Mouse (Mus musculus): ENCODE measurements at regions not wholly inside any gene's neighbourhood (a gene's known extent, or its start where the extent isn't known, plus 50 kb on each side); places are given as distances from the start of the nearest gene placed in this dataset.

GRCm38 (mm10) chr2:75137983-75138745 is 312.6 kb downstream of the Mtx2 start:
- no peaks in the 10 kb centered on the region for H3K9me3 ChIP-seq (ENCODE audit: control insufficient read depth, low read length)
- no peak overlapping the region for H3K4me3 ChIP-seq (replicated peaks)
- TF ChIP-seq GATA1 (IDR thresholded peaks at IDR 0.05; ENCODE audit: low read length) (no peak), TAL1 (IDR thresholded peaks at IDR 0.05; ENCODE audit: low read length) (no peak)
- H3K36me3 ChIP-seq (ENCODE audit: control insufficient read depth), result no peaks in the 10 kb centered on the region
- H3K4me1 ChIP-seq (ENCODE audit: control insufficient read depth), result no peaks in the 10 kb centered on the region
- H3K27me3 ChIP-seq (ENCODE audit: control insufficient read depth), result peaks cover 43% of the 10 kb centered on the region

- H3K4me1 ChIP-seq (ENCODE audit: control insufficient read depth), result no peaks in the 10 kb centered on the region
- H3K4me3 ChIP-seq (replicated peaks), result no peak overlapping the region
- no peaks in the 10 kb centered on the region for H3K36me3 ChIP-seq (ENCODE audit: control insufficient read depth)
- H3K27me3 ChIP-seq (ENCODE audit: control insufficient read depth), result peaks cover 43% of the 10 kb centered on the region
- TF ChIP-seq GATA1 (IDR thresholded peaks at IDR 0.05; ENCODE audit: low read length) (no peak), TAL1 (IDR thresholded peaks at IDR 0.05; ENCODE audit: low read length) (no peak)
- no peaks in the 10 kb centered on the region for H3K9me3 ChIP-seq (ENCODE audit: control insufficient read depth, low read length)
Observed at GRCm38 (mm10) chr2:75138746-75139060, 313.1 kb downstream of the Mtx2 start.

GRCm38 (mm10) chr2:75139544-75139943 is 313.9 kb downstream of the Mtx2 start:
- Histone ChIP-seq H3K36me3 (ENCODE audit: control insufficient read depth) (no peaks in the 10 kb centered on the region), H3K4me1 (ENCODE audit: control insufficient read depth) (no peaks in the 10 kb centered on the region), H3K9me3 (ENCODE audit: control insufficient read depth, low read length) (no peaks in the 10 kb centered on the region), H3K4me3 (replicated peaks) (no peak overlapping the region), H3K27me3 (ENCODE audit: control insufficient read depth) (peaks cover 43% of the 10 kb centered on the region)
- TF ChIP-seq TAL1 (IDR thresholded peaks at IDR 0.05; ENCODE audit: low read length), result no peak
- TF ChIP-seq GATA1 (IDR thresholded peaks at IDR 0.05; ENCODE audit: low read length), result no peak

- H3K9me3 ChIP-seq (ENCODE audit: control insufficient read depth, low read length), result no peaks in the 10 kb centered on the region
- H3K36me3 ChIP-seq (ENCODE audit: control insufficient read depth), result no peaks in the 10 kb centered on the region
- H3K4me3 ChIP-seq (replicated peaks), result no peak overlapping the region
- no peaks in the 10 kb centered on the region for H3K4me1 ChIP-seq (ENCODE audit: control insufficient read depth)
- peaks cover 25% of the 10 kb centered on the region for H3K27me3 ChIP-seq (ENCODE audit: control insufficient read depth)
- no peak for TF ChIP-seq GATA1 (IDR thresholded peaks at IDR 0.05; ENCODE audit: low read length)
- TF ChIP-seq TAL1 (IDR thresholded peaks at IDR 0.05; ENCODE audit: low read length), result no peak
Observed at GRCm38 (mm10) chr2:75142675-75143074, 317.1 kb downstream of the Mtx2 start.

- Histone ChIP-seq H3K4me3 (replicated peaks) (no peak overlapping the region), H3K27me3 (ENCODE audit: control insufficient read depth) (peaks cover 8% of the 10 kb centered on the region), H3K36me3 (ENCODE audit: control insufficient read depth) (no peaks in the 10 kb centered on the region), H3K4me1 (ENCODE audit: control insufficient read depth) (no peaks in the 10 kb centered on the region), H3K9me3 (ENCODE audit: control insufficient read depth, low read length) (no peaks in the 10 kb centered on the region)
- TF ChIP-seq TAL1 (IDR thresholded peaks at IDR 0.05; ENCODE audit: low read length), result no peak
- no peak for TF ChIP-seq GATA1 (IDR thresholded peaks at IDR 0.05; ENCODE audit: low read length)
Observed at GRCm38 (mm10) chr2:75144861-75145260, 319.3 kb downstream of the Mtx2 start.

GRCm38 (mm10) chr2:75146256-75146655 is 320.7 kb downstream of the Mtx2 start:
- TF ChIP-seq GATA1 (IDR thresholded peaks at IDR 0.05; ENCODE audit: low read length), result no peak
- no peaks in the 10 kb centered on the region for H3K9me3 ChIP-seq (ENCODE audit: control insufficient read depth, low read length)
- no peak overlapping the region for H3K4me3 ChIP-seq (replicated peaks)
- no peaks in the 10 kb centered on the region for H3K36me3 ChIP-seq (ENCODE audit: control insufficient read depth)
- no peaks in the 10 kb centered on the region for H3K4me1 ChIP-seq (ENCODE audit: control insufficient read depth)
- peaks cover 4% of the 10 kb centered on the region for H3K27me3 ChIP-seq (ENCODE audit: control insufficient read depth)

- Histone ChIP-seq H3K9me3 (ENCODE audit: control insufficient read depth, low read length) (no peaks in the 10 kb centered on the region), H3K36me3 (ENCODE audit: control insufficient read depth) (no peaks in the 10 kb centered on the region), H3K4me3 (replicated peaks) (no peak overlapping the region), H3K4me1 (ENCODE audit: control insufficient read depth) (no peaks in the 10 kb centered on the region), H3K27me3 (ENCODE audit: control insufficient read depth) (peaks cover 4% of the 10 kb centered on the region)
- TF ChIP-seq GATA1 (IDR thresholded peaks at IDR 0.05; ENCODE audit: low read length) (no peak), TAL1 (IDR thresholded peaks at IDR 0.05; ENCODE audit: low read length) (no peak)
Observed at GRCm38 (mm10) chr2:75147399-75147798, 321.8 kb downstream of the Mtx2 start.

GRCm38 (mm10) chr2:75147967-75148366 is 322.4 kb downstream of the Mtx2 start:
- no peak for TF ChIP-seq TAL1 (IDR thresholded peaks at IDR 0.05; ENCODE audit: low read length)
- no peak for TF ChIP-seq GATA1 (IDR thresholded peaks at IDR 0.05; ENCODE audit: low read length)
- Histone ChIP-seq H3K4me1 (ENCODE audit: control insufficient read depth) (no peaks in the 10 kb centered on the region), H3K27me3 (ENCODE audit: control insufficient read depth) (peaks cover 2% of the 10 kb centered on the region), H3K9me3 (ENCODE audit: control insufficient read depth, low read length) (no peaks in the 10 kb centered on the region), H3K36me3 (ENCODE audit: control insufficient read depth) (no peaks in the 10 kb centered on the region), H3K4me3 (replicated peaks) (no peak overlapping the region)

GRCm38 (mm10) chr2:75149036-75149435 is 323.4 kb downstream of the Mtx2 start:
- Histone ChIP-seq H3K4me3 (replicated peaks) (no peak overlapping the region), H3K4me1 (ENCODE audit: control insufficient read depth) (no peaks in the 10 kb centered on the region), H3K36me3 (ENCODE audit: control insufficient read depth) (no peaks in the 10 kb centered on the region), H3K9me3 (ENCODE audit: control insufficient read depth, low read length) (no peaks in the 10 kb centered on the region), H3K27me3 (ENCODE audit: control insufficient read depth) (peaks cover 2% of the 10 kb centered on the region)
- no peak for TF ChIP-seq GATA1 (IDR thresholded peaks at IDR 0.05; ENCODE audit: low read length)
- TF ChIP-seq TAL1 (IDR thresholded peaks at IDR 0.05; ENCODE audit: low read length), result no peak

- Histone ChIP-seq H3K9me3 (ENCODE audit: control insufficient read depth, low read length) (no peaks in the 10 kb centered on the region), H3K27me3 (ENCODE audit: control insufficient read depth) (peaks cover 2% of the 10 kb centered on the region), H3K36me3 (ENCODE audit: control insufficient read depth) (no peaks in the 10 kb centered on the region), H3K4me3 (replicated peaks) (no peak overlapping the region), H3K4me1 (ENCODE audit: control insufficient read depth) (no peaks in the 10 kb centered on the region)
- TF ChIP-seq GATA1 (IDR thresholded peaks at IDR 0.05; ENCODE audit: low read length), result no peak
- TF ChIP-seq TAL1 (IDR thresholded peaks at IDR 0.05; ENCODE audit: low read length), result no peak
Observed at GRCm38 (mm10) chr2:75149562-75149961, 324.0 kb downstream of the Mtx2 start.

Measured in erythroblast, embryonic 14.5 days (primary cell).